Mouse (Mus musculus): Measurements from ENCODE around the gene Gm9918. TPM values are rescaled to one million over a fixed set of nuclear protein-coding genes. Genes with fewer than 3 reads are reported as not detected.

Gene Gm9918
- total RNA-seq, 4 experiments from 2014 or later: not detected

Other genes starting within 250 kb of the Gm9918 start
- 1 to 10 TPM in 1 of 4 experiments, under 1 TPM in 3; 0.29 to 2.0 (median 0.42) TPM for gene Krt18, start 242.4 kb upstream of the Gm9918 start, total RNA-seq (2022)
- gene Eif4b, start 196.8 kb upstream of the Gm9918 start, total RNA-seq (2022): 100 to 1,000 TPM; 227 to 269 (median 241) TPM
- 10 to 100 TPM; 17.3 to 37.7 (median 32.0) TPM for gene Tns2, start 170.2 kb upstream of the Gm9918 start, total RNA-seq (2022)
- gene Spryd3, start 134.3 kb upstream of the Gm9918 start, total RNA-seq (2022): 1 to 10 TPM; 6.8 to 8.7 (median 7.3) TPM
- gene Igfbp6, start 126.2 kb upstream of the Gm9918 start, total RNA-seq (2022): 10 to 100 TPM; 14.2 to 49.0 (median 27.1) TPM
- gene Soat2, start 120.0 kb upstream of the Gm9918 start, total RNA-seq (2022): under 1 TPM in 2 of 4 experiments, not detected in 2; 0.10 to 0.21 TPM
- 10 to 100 TPM; 25.6 to 28.1 (median 26.8) TPM for gene Zfp740, start 67.3 kb upstream of the Gm9918 start, total RNA-seq (2022)
- gene Csad, start 65.8 kb upstream of the Gm9918 start, total RNA-seq (2022): 1 to 10 TPM; 5.6 to 8.5 (median 7.6) TPM
- 1 to 10 TPM in 2 of 4 experiments, under 1 TPM in 2; 0.34 to 1.8 (median 1.0) TPM for gene Itgb7, start 38.6 kb upstream of the Gm9918 start, total RNA-seq (2022)
- 1 to 10 TPM; 4.4 to 9.8 (median 8.4) TPM for gene Rarg, start 13.0 kb upstream of the Gm9918 start, total RNA-seq (2022)
- gene Mfsd5, start 8.9 kb downstream of the Gm9918 start, total RNA-seq (2022): 10 to 100 TPM; 14.9 to 17.3 (median 15.7) TPM
- gene Espl1, start 25.7 kb downstream of the Gm9918 start, total RNA-seq (2022): under 1 TPM in 3 of 4 experiments, not detected in 1; 0.07 to 0.58 (median 0.21) TPM
- gene Pfdn5, start 55.6 kb downstream of the Gm9918 start, total RNA-seq (2022): 100 to 1,000 TPM; 260 to 281 (median 273) TPM
- 10 to 100 TPM; 17.5 to 21.6 (median 18.9) TPM for gene Myg1, start 61.1 kb downstream of the Gm9918 start, total RNA-seq (2022)
- gene Aaas, start 80.2 kb downstream of the Gm9918 start, total RNA-seq (2022): 1 to 10 TPM; 5.3 to 7.5 (median 6.8) TPM
- not detected for gene Sp7, start 96.6 kb downstream of the Gm9918 start, total RNA-seq (2022)
- gene Sp1, start 135.6 kb downstream of the Gm9918 start, total RNA-seq (2022): 10 to 100 TPM; 17.9 to 22.2 (median 20.5) TPM
- gene Amhr2, start 174.8 kb downstream of the Gm9918 start, total RNA-seq (2022): 10 to 100 TPM in 3 of 4 experiments, 1 to 10 TPM in 1; 9.9 to 14.2 (median 11.7) TPM
- 10 to 100 TPM; 16.4 to 22.3 (median 20.2) TPM for gene Prr13, start 188.5 kb downstream of the Gm9918 start, total RNA-seq (2022)
- 100 to 1,000 TPM; 379 to 451 (median 385) TPM for gene Pcbp2, start 200.0 kb downstream of the Gm9918 start, total RNA-seq (2022)
- not detected for gene Gm10337, start 233.2 kb downstream of the Gm9918 start, total RNA-seq (2022)
- 1 to 10 TPM in 3 of 4 experiments, under 1 TPM in 1; 0.68 to 1.9 (median 1.5) TPM for gene Map3k12, start 246.5 kb downstream of the Gm9918 start, total RNA-seq (2022)
- gene Tarbp2, start 247.6 kb downstream of the Gm9918 start, total RNA-seq (2022): 10 to 100 TPM; 29.0 to 40.3 (median 35.2) TPM

All from gastrocnemius, adult 8-10 months (tissue).